Mouse (Mus musculus) hindbrain, embryonic 15.5 days (tissue): ENCODE data around the gene Prm2. TPM values are rescaled to one million over a fixed set of nuclear protein-coding genes. Genes with fewer than 3 reads are reported as not detected.
"Not testable (repeated sequence)": the region's sequence is repeated elsewhere in the genome, so short reads cannot be mapped to it uniquely, and the experiment has no call there.

ENCODE experiments used
- ATAC-seq: fragments of 200-750 bp; cut with Nextera tagmentation; 2 replicates; pipeline ENCODE4 v1.8.0; 2017; ENCODE audit warnings: low read depth, moderate number of reproducible peaks, moderate TSS enrichment; ENCODE audit not compliant: low FRiP score
- H3K27ac ChIP-seq: fragments of 300-500 bp; sonication (generic); replicated peaks from 2 replicates; pipeline ENCODE4 v1.5.1; 2015; ENCODE audit warnings: mild to moderate bottlenecking, inconsistent platforms
- H3K27me3 ChIP-seq: fragments of 300-500 bp; sonication (generic); 2 replicates; pipeline ENCODE4 v1.6.1; 2015; ENCODE audit warnings: control low read depth, inconsistent platforms
- H3K36me3 ChIP-seq: fragments of 300-500 bp; sonication (generic); 2 replicates; pipeline ENCODE4 v1.6.1; 2015; ENCODE audit warnings: control low read depth, inconsistent platforms
- H3K4me1 ChIP-seq: fragments of 300-500 bp; sonication (generic); replicated peaks from 2 replicates; pipeline ENCODE4 v1.6.1; 2015; ENCODE audit warnings: control low read depth, inconsistent platforms
- H3K4me2 ChIP-seq: fragments of 300-500 bp; sonication (generic); 2 replicates; pipeline ENCODE4 v1.6.1; 2015; ENCODE audit warnings: moderate library complexity, mild to moderate bottlenecking, inconsistent platforms
- H3K4me3 ChIP-seq: fragments of 300-500 bp; sonication (generic); 2 replicates; pipeline ENCODE4 v1.5.1; 2015; ENCODE audit warnings: mild to moderate bottlenecking, inconsistent platforms
- H3K9ac ChIP-seq: fragments of 300-500 bp; sonication (generic); 2 replicates; pipeline ENCODE4 v1.6.1; 2015; ENCODE audit warnings: inconsistent platforms
- H3K9me3 ChIP-seq: fragments of 300-500 bp; sonication (generic); 2 replicates; pipeline ENCODE4 v1.6.1; 2016; ENCODE audit warnings: control low read depth, inconsistent platforms
- WGBS: fragments of 180-500 bp; shearing (Covaris S2); methylation state at CpG from one replicate; pipeline ENCODE4 v1.1.7; 2015; 5-methylcytosine and 5-hydroxymethylcytosine counted together
- polyA plus RNA-seq: library from polyadenylated mRNA; unstranded; fragments of >200 nt; fragmentation: Nextera tagmentation; extraction: Ambion mirVana; gene quantifications from 2 replicates; pipeline ENCODE4 v1.2.1, GENCODE M21; 2015

The Prm2 gene
- polyA plus RNA-seq, 1 experiment from 2014 or later = not detected

DNA sequence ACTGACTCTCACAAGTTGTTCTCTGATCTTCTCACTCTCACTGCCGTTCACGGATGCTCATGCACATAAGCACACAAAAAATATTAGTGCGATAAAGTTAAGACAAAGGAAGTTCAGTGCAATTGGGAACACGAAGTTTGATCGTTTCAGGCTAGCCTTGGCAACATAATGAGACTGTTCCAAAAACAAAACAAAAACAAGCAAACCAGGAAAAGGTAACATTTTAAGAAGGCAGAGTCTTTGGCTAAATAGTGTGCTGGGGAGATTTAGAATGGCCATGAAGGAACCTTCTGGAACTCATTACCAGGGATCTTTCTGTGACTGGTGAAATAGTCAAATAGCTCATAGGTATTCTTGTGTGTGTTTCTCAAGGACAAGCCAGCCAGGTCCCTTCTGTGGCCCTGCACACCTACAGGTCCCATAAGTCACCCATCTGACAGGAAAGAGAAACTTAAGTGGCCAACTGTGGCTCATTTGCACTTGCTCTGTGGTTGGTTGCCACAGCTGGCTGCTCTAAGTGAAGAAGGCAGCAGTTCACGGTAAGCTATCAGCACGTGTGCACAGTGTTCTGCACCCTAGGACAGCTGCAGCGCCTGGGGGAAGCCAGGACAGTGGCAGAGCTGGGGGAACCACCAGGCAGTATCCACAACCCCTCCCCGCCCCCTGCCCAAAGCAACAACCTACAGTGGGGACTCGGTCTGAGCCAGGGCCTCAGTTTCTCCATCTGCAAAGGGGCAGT lies 10.0 kb upstream of the Prm2 start, which contains the start of gene Prm1:
TSS of gene Prm1 (minus strand) at position 51 of the 739 bp plus-strand sequence.
- WGBS = 80% methylated on average over 10 of the region's 10 CpGs
- no peaks in the 10 kb centered on the region for H3K4me1 ChIP-seq
- no peak within 1 kb of the TSS for H3K4me3 ChIP-seq
- H3K4me2 ChIP-seq = no peak within 1 kb of the TSS
- ATAC-seq = no peak
- no peaks in the 10 kb centered on the region for H3K9me3 ChIP-seq
- H3K27ac ChIP-seq = no peak within 1 kb of the TSS
- H3K9ac ChIP-seq = no peak within 1 kb of the TSS
- H3K27me3 ChIP-seq = no peaks in the 10 kb centered on the region
- no peaks in the 10 kb centered on the region for H3K36me3 ChIP-seq

DNA sequence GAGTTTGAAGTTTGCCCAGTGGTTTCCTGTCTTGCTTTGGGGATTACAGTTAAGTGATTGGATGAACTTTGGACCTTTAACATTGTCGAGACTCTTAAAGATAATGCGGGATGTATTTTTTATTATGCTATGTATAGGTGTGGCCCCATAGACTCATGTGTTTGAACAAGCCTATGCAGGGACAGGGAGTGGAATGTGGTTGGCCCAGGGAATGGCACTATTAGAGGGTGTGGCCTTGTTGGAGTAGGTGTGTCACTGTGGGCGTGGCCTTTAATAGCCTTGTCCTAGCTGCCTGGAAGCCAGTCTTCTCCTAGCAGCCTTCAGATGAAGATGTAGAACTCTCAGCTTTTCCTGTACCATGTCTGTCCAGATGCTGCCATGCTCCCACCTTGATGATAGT lies 6.5 kb upstream of the Prm2 start:
- not testable (repeated sequence) for H3K27me3 ChIP-seq, H3K36me3 ChIP-seq, ATAC-seq, H3K9ac ChIP-seq, H3K4me3 ChIP-seq, H3K4me2 ChIP-seq, H3K4me1 ChIP-seq, H3K27ac ChIP-seq, H3K9me3 ChIP-seq
- 94% methylated on average over 3 of the region's 3 CpGs for WGBS

DNA sequence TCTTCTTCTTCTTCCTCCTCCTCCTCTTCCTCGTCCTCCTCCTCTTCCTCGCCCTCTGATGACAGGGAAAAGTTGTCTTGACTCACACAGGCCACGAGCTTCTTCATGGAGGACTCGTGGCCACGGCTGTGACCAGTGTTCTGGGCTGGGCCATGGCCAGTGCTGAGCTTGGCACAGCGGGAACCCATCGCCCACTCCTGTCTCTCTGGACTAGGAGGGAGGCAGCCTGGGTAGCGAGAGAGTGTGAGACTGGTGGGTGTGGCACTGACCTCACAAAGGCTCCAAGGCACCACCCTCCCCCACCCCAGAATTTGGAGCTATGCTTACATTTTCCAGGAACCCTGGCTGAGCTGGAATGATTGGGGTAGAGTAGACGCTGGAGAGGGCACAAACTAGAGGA lies 5.2 kb downstream of the Prm2 start, which contains the start of gene Prm3:
TSS of gene Prm3 (minus strand) at position 213 of the 400 bp plus-strand sequence.
- 74% methylated on average over 9 of the region's 9 CpGs for WGBS
- 0 out of 2 replicates have a peak, but pooled peaks cover 2% of the 10 kb centered on the region for H3K27me3 ChIP-seq
- ATAC-seq = no peak

DNA sequence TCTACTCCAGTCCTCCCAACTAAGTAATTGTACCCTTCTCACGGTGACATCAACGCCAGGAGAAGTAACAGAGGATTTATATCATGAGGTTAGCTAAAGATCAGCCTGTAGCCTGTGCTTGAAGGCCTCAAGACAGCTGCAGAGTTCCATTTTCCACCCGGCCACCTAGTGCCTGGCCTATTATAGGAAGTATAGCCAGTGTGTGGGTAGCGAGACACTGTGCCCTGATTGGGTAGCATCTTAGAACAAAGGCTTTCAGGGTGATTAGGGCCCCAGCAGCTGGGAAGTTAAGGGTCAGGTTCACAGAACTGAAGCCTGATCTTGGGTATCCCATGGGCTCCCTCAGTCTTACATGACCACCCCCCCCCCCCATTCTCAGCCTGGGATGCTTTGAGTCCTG lies 7.1 kb downstream of the Prm2 start:
- no peak for ATAC-seq
- Histone ChIP-seq H3K36me3 (no peaks in the 10 kb centered on the region), H3K9me3 (no peaks in the 10 kb centered on the region), H3K4me1 (peaks cover 14% of the 10 kb centered on the region), H3K9ac (no peak overlapping the region), H3K27ac (no peak overlapping the region), H3K4me2 (no peak overlapping the region), H3K27me3 (no peaks in the 10 kb centered on the region), H3K4me3 (no peak overlapping the region)
- 68% methylated on average over 4 of the region's 4 CpGs for WGBS

More for the DNA sequence above, 5.2 kb downstream of the Prm2 start, which contains the start of gene Prm3:
- Histone ChIP-seq H3K9ac (no peak within 1 kb of the TSS), H3K4me3 (no peak within 1 kb of the TSS), H3K9me3 (no peaks in the 10 kb centered on the region), H3K27ac (no peak within 1 kb of the TSS), H3K36me3 (no peaks in the 10 kb centered on the region), H3K4me2 (no peak within 1 kb of the TSS), H3K4me1 (peaks cover 6% of the 10 kb centered on the region)

DNA sequence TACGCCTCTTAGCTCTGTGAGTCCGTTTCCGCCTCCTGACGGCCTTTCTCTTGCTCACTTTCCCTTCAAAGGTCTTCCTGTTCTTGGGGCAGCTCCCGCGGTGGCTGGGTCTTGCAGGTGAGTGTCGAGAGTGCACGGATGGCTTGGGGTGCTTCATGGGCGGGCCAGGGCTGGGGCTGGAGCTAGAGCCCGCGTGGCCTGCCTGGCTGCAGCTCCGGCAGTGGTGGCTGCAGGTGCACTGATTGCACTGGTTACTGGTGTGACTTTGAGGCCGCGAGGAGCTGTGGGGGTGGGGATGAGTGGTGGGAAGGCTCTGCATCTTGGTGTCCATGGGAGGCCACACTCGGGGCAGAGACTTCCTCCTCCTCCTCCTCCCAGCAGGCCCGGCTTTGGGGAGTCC lies 7.7 kb downstream of the Prm2 start, which contains the start of gene Tnp2:
TSS of gene Tnp2 (minus strand) at position 390 of the 400 bp plus-strand sequence.
- Histone ChIP-seq H3K36me3 (no peaks in the 10 kb centered on the region), H3K27me3 (no peaks in the 10 kb centered on the region), H3K9me3 (no peaks in the 10 kb centered on the region), H3K4me3 (no peak within 1 kb of the TSS), H3K4me2 (no peak within 1 kb of the TSS), H3K4me1 (peaks cover 18% of the 10 kb centered on the region), H3K27ac (no peak within 1 kb of the TSS), H3K9ac (no peak within 1 kb of the TSS)
- no peak for ATAC-seq
- WGBS = 58% methylated on average over 16 of the region's 16 CpGs

DNA sequence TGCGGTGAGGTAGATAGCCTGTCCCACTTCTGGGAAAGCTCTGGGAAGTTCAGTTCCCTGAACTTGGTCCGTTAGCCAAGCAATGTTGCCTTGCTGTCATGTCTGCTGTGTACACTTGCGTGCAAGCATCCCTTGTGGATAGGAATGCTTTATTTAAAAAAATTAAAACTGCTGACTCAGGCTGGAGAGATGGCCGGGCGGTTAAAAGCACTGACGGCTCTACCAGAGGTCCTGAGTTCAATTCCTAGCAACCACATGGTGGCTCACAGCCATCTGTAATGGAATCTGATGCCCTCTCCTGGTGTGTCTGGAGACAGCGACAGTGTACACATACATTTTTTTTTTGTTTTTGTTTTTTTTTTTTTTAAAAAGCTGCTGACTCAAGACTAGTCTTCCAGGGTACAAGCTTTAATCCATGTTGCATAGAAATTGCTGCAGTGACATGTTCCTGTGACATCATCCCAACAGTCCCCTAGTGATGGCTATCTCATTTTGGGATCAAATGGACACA lies 8.3 kb downstream of the Prm2 start:
- Histone ChIP-seq H3K36me3 (no peaks in the 10 kb centered on the region), H3K27me3 (no peaks in the 10 kb centered on the region), H3K9me3 (no peaks in the 10 kb centered on the region), H3K4me2 (no peak overlapping the region), H3K27ac (no peak overlapping the region), H3K4me3 (no peak overlapping the region), H3K9ac (no peak overlapping the region), H3K4me1 (peaks cover 24% of the 10 kb centered on the region)
- 78% methylated on average over 7 of the region's 7 CpGs for WGBS
- ATAC-seq = no peak

DNA sequence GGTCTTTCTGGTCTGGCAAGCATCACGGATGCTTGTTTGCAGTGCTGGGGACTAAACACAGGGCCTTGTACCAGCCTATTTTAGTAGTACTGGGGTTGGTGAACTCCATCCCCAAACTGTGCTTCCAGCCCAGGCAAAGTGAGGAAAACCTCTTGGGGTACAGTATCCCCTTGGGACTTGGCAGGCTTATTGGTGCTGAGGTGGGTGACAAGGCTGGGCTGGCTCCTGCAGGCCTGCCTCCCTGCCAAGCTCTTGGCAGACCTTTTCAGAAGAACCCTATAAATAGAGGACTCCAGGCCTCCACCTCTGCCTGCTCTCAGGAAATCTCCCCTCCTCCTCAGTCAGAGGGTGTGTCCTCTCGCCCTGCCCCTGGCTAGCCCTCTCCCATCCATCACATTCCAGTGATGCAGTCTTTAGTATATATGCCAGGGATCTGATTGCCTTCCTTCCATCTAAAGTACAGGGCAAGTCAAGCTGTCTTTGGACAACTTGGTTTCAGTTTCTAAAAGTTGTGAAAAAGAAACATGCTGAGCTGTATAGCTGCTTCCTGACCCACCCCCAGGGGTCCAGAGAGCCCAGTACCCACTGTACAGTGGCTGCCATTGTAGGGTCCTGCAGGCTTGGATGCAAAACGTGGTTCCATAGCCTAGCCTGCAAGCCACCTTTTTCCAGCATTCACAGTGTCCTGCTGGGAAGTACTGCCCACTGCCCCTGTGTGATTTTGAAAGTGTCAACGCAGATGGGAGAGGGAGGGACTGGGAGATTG lies 9.0 kb downstream of the Prm2 start:
- Histone ChIP-seq H3K36me3 (no peaks in the 10 kb centered on the region), H3K27ac (0 out of 2 replicates have a peak overlapping the region, but pooled peaks have one; percentile 7), H3K27me3 (no peaks in the 10 kb centered on the region), H3K4me2 (peak overlapping the region; percentile 90; the same call in 1 of the 2 replicates), H3K4me1 (peaks cover 28% of the 10 kb centered on the region), H3K9ac (no peak overlapping the region), H3K9me3 (no peaks in the 10 kb centered on the region), H3K4me3 (no peak overlapping the region)
- WGBS = 61% methylated on average over 4 of the region's 4 CpGs
- no peak for ATAC-seq

DNA sequence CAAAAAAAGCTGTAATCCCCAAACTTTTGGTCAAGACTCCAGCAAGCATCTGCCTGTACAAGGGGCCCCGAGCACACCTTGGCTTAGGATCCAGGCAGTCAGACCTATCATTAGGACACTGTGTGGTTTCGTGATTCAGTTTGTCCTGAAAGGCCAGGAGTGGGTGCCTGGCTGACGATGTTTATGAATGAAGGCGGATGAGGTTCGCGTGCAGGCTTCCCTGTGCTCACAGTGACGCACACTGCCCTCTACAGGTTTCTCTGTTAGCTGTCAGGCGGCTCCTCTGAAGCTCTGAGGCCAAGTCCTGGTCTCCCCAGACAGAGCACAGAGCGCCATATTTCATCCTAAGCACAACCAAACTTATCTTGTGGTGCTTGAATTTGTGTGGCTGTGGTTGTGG lies 9.6 kb downstream of the Prm2 start:
- peak; percentile 32 for ATAC-seq
- no peaks in the 10 kb centered on the region for H3K9me3 ChIP-seq
- peaks cover 28% of the 10 kb centered on the region for H3K4me1 ChIP-seq
- peak overlapping the region; percentile 51 for H3K9ac ChIP-seq
- H3K27ac ChIP-seq = peak overlapping the region; percentile 95
- H3K27me3 ChIP-seq = no peaks in the 10 kb centered on the region
- peak overlapping the region; percentile 70 for H3K4me3 ChIP-seq
- WGBS = 1% methylated on average over 9 of the region's 9 CpGs
- no peaks in the 10 kb centered on the region for H3K36me3 ChIP-seq
- H3K4me2 ChIP-seq = peak overlapping the region; percentile 90

DNA sequence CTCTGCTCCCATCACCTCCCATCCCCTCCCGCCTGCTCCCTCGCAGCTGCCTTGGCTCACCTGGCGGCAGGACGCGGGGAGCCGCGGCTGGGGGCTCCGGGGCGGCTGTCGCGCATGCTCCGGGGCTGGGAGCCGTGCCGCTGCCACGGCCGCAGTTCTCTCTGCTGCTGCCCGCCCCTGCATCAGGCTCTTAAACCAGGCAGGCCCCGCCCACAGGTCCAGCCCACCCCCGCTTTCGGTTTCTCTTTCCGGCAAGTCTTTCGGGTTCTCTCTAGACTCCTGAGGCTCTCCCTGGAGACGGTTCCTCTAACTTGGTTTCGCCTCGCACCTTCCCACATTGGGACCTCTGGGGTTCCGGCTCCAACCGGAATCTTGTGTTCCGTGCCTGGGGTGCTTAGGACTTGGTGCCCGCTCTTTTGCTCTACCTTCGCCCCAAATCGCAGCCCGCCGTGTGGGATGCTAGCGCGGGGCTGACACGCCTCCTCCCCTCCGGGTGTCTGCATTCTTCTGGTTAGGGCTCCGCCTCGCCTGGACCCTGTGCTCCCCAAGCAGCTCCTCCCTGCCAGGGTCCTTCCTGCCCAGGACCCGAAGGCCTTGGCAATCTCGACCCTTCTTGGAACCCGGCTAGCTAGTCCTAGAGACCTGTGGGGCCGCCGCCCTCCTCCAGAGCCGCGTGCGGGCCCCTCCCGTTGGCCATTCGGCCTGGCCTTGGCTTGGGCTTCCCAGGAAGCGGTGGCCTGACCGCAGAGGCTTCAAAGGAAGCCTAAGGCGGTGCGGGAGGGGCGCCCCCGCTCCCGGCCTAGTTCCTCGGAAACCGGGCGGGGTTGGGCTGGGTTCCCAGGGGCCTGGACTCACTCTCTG lies 10.3 kb downstream of the Prm2 start, which contains the start of gene Socs1:
TSS of gene Socs1 (minus strand) at position 166 of the 861 bp plus-strand sequence.
- peak; percentile 88 for ATAC-seq
- Histone ChIP-seq H3K27ac (peak within 1 kb of the TSS; percentile 95), H3K36me3 (no peaks in the 10 kb centered on the region), H3K9me3 (no peaks in the 10 kb centered on the region), H3K4me2 (peak within 1 kb of the TSS; percentile 90), H3K4me1 (peaks cover 28% of the 10 kb centered on the region), H3K9ac (peak within 1 kb of the TSS; percentile 51), H3K4me3 (peak within 1 kb of the TSS; percentile 70), H3K27me3 (no peaks in the 10 kb centered on the region)
- under 1% methylated on average over 59 of the region's 59 CpGs for WGBS

DNA sequence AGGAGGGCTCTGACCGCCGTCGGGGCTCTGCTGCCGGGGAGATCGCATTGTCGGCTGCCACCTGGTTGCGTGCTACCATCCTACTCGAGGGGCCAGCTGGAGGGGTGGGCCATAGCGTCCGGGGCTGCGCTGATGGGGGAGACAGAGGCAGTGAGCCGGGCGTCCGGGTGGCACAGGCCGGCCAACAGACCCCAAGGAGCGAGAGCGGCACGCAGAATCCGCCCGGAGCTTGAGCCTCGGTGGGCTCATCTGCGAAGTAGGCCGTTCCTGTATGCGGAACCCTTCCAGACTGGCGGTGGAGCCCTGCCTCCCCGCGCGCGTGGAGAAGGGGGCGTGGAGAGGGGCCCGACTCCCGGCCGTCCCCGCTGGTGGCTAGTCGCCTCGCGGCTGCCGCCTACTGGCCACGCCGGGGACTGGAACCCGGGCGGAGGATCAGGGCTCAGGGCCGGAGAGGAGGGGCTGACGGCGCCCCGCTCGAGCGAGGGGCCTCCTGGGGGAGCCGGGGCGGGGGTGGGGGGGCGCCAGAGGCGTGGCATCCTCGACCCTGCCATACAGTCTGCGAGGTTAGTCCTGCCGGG lies 11.1 kb downstream of the Prm2 start:
- Histone ChIP-seq H3K36me3 (no peaks in the 10 kb centered on the region), H3K9me3 (no peaks in the 10 kb centered on the region), H3K4me2 (peak overlapping the region; percentile 90), H3K9ac (peak overlapping the region; percentile 51), H3K4me1 (peaks cover 28% of the 10 kb centered on the region), H3K27ac (peak overlapping the region; percentile 95), H3K4me3 (peak overlapping the region; percentile 70), H3K27me3 (no peaks in the 10 kb centered on the region)
- under 1% methylated on average over 54 of the region's 55 CpGs for WGBS
- ATAC-seq = peak; percentile 90
